Mouse (Mus musculus): ENCODE data around the gene Cbfb.
A peak's percentile ranks its signal among the peaks of the same experiment; 100 is the strongest.
"Not testable (repeated sequence)": the region's sequence is repeated elsewhere in the genome, so short reads cannot be mapped to it uniquely, and the experiment has no call there.

Cbfb gene

GRCm38 (mm10) chr8:105186467-105187005 lies 16.1 kb downstream of the Cbfb start:
- no peak for DNase-seq

GRCm38 (mm10) chr8:105192182-105192581 lies 21.7 kb downstream of the Cbfb start:
- no peak for DNase-seq

GRCm38 (mm10) chr8:105205748-105206147 lies 35.3 kb downstream of the Cbfb start:
- DNase-seq: no peak

GRCm38 (mm10) chr8:105206766-105207275 lies 36.3 kb downstream of the Cbfb start:
- DNase-seq: no peak

- no peak for DNase-seq
Measured at GRCm38 (mm10) chr8:105207675-105208273, 37.3 kb downstream of the Cbfb start.

- DNase-seq: no peak
Measured at GRCm38 (mm10) chr8:105209153-105210110, 39.0 kb downstream of the Cbfb start.

GRCm38 (mm10) chr8:105214104-105214503 lies 43.6 kb downstream of the Cbfb start:
- DNase-seq: no peak

- DNase-seq: peak; percentile 74
Measured at GRCm38 (mm10) chr8:105217926-105218522, 47.5 kb downstream of the Cbfb start.

- no peak for DNase-seq
Measured at GRCm38 (mm10) chr8:105223850-105224249, 53.4 kb downstream of the Cbfb start.

GRCm38 (mm10) chr8:105224413-105225271 lies 54.2 kb downstream of the Cbfb start, which contains the start of gene D230025D16Rik:
TSS of gene D230025D16Rik (plus strand) at chr8:105225145.
- DNase-seq: peak; percentile 97

- DNase-seq: no peak
Measured at GRCm38 (mm10) chr8:105225272-105225593, 54.8 kb downstream of the Cbfb start.

GRCm38 (mm10) chr8:105225917-105226316 lies 55.4 kb downstream of the Cbfb start:
- DNase-seq: no peak

GRCm38 (mm10) chr8:105231503-105232320 lies 61.2 kb downstream of the Cbfb start:
- no peak for DNase-seq

- DNase-seq: not testable (repeated sequence)
Measured at GRCm38 (mm10) chr8:105232321-105232693, 61.8 kb downstream of the Cbfb start.

- DNase-seq: no peak
Measured at GRCm38 (mm10) chr8:105233126-105233935, 62.9 kb downstream of the Cbfb start.

- DNase-seq: peak; percentile 27
Measured at GRCm38 (mm10) chr8:105235206-105235605, 64.7 kb downstream of the Cbfb start.

- no peak for DNase-seq
Measured at GRCm38 (mm10) chr8:105237442-105238142, 67.1 kb downstream of the Cbfb start.

- DNase-seq: no peak
Measured at GRCm38 (mm10) chr8:105241016-105241415, 70.5 kb downstream of the Cbfb start.

GRCm38 (mm10) chr8:105251954-105252353 lies 81.5 kb downstream of the Cbfb start:
- DNase-seq: no peak

Data from kidney, adult 9 months (tissue).